Mouse (Mus musculus): ENCODE results near the gene Cramp1l. TPM values are rescaled to one million over a fixed set of nuclear protein-coding genes. Genes with fewer than 3 reads are reported as not detected.
A peak's percentile ranks its signal among the peaks of the same experiment; 100 is the strongest.
"Not testable (repeated sequence)": the region's sequence is repeated elsewhere in the genome, so short reads cannot be mapped to it uniquely, and the experiment has no call there.

Cramp1l gene
- total RNA-seq, 2 experiments from 2014 or later, result 25.2 to 30.7 TPM

- H3K27ac ChIP-seq, result 0 out of 2 replicates have a peak overlapping the region, but pooled peaks have one; percentile 28
- H3K4me3 ChIP-seq, result no peak overlapping the region
- no peak for TF ChIP-seq CTCF (conservative IDR thresholded peaks at IDR 0.05)
- DNase-seq (ENCODE audit: low spot score in 2 of 2), result peak in 1 of 2 experiments; percentile 30
Observed at GRCm38 (mm10) chr17:24943036-24943435, 72.6 kb downstream of the Cramp1l start.

GRCm38 (mm10) chr17:24942453-24942852 is 73.1 kb downstream of the Cramp1l start:
- peak; percentile 27 to 53 for DNase-seq (ENCODE audit: low spot score in 2 of 2)
- peak; percentile 83 for TF ChIP-seq CTCF (conservative IDR thresholded peaks at IDR 0.05)

GRCm38 (mm10) chr17:24937266-24937665 is 78.3 kb downstream of the Cramp1l start:
- DNase-seq (ENCODE audit: low spot score in 2 of 2), result no peak
- peak overlapping the region; percentile 92 for H3K27ac ChIP-seq
- peak overlapping the region; percentile 85 for H3K4me3 ChIP-seq
- TF ChIP-seq CTCF (conservative IDR thresholded peaks at IDR 0.05), result peak; percentile 58

More at GRCm38 (mm10) chr17:24942453-24942852, 73.1 kb downstream of the Cramp1l start:
- H3K27ac ChIP-seq, H3K4me3 ChIP-seq: not testable (repeated sequence)

- H3K4me3 ChIP-seq, result peak within 1 kb of the TSS; percentile 85
- H3K27ac ChIP-seq, result peak within 1 kb of the TSS; percentile 92
- peak; percentile 36 for TF ChIP-seq CTCF (conservative IDR thresholded peaks at IDR 0.05)
Observed at GRCm38 (mm10) chr17:24936259-24937237, 79.0 kb downstream of the Cramp1l start, which contains the start of gene Mapk8ip3. Gene Mapk8ip3 (minus strand): TSS chr17:24936977.

GRCm38 (mm10) chr17:24935666-24936065 is 79.9 kb downstream of the Cramp1l start:
- no peak for DNase-seq (ENCODE audit: low spot score in 2 of 2)
- H3K4me3 ChIP-seq, result peak overlapping the region; percentile 85
- peak overlapping the region; percentile 92 for H3K27ac ChIP-seq
- no peak for TF ChIP-seq CTCF (conservative IDR thresholded peaks at IDR 0.05)

More at GRCm38 (mm10) chr17:24936259-24937237, 79.0 kb downstream of the Cramp1l start, which contains the start of gene Mapk8ip3:
- DNase-seq (ENCODE audit: low spot score in 2 of 2), result peak; percentile 95 to 97

GRCm38 (mm10) chr17:24934926-24935325 is 80.7 kb downstream of the Cramp1l start:
- peak overlapping the region; percentile 85 for H3K4me3 ChIP-seq
- peak overlapping the region; percentile 9; the same call in 1 of the 2 replicates for H3K27ac ChIP-seq
- DNase-seq (ENCODE audit: low spot score in 2 of 2), result no peak
- no peak for TF ChIP-seq CTCF (conservative IDR thresholded peaks at IDR 0.05)

GRCm38 (mm10) chr17:24933163-24933562 is 82.4 kb downstream of the Cramp1l start:
- DNase-seq (ENCODE audit: low spot score in 2 of 2), result no peak
- Histone ChIP-seq H3K27ac (no peak overlapping the region), H3K4me3 (peak overlapping the region; percentile 1; the same call in 1 of the 2 replicates)
- no peak for TF ChIP-seq CTCF (conservative IDR thresholded peaks at IDR 0.05)

GRCm38 (mm10) chr17:24932431-24932830 is 83.2 kb downstream of the Cramp1l start:
- no peak overlapping the region for H3K27ac ChIP-seq
- no peak overlapping the region for H3K4me3 ChIP-seq
- no peak for DNase-seq (ENCODE audit: low spot score in 2 of 2)
- no peak for TF ChIP-seq CTCF (conservative IDR thresholded peaks at IDR 0.05)

GRCm38 (mm10) chr17:24929506-24929905 is 86.1 kb downstream of the Cramp1l start:
- Histone ChIP-seq H3K27ac (no peak overlapping the region), H3K4me3 (no peak overlapping the region)
- no peak for DNase-seq (ENCODE audit: low spot score in 2 of 2)
- TF ChIP-seq CTCF (conservative IDR thresholded peaks at IDR 0.05), result no peak

GRCm38 (mm10) chr17:24923246-24923645 is 92.3 kb downstream of the Cramp1l start:
- DNase-seq (ENCODE audit: low spot score in 2 of 2), result no peak
- Histone ChIP-seq H3K27ac (no peak overlapping the region), H3K4me3 (no peak overlapping the region)
- no peak for TF ChIP-seq CTCF (conservative IDR thresholded peaks at IDR 0.05)

GRCm38 (mm10) chr17:24913984-24914383 is 101.6 kb downstream of the Cramp1l start:
- H3K4me3 ChIP-seq, result no peak overlapping the region
- TF ChIP-seq CTCF (conservative IDR thresholded peaks at IDR 0.05), result no peak
- no peak overlapping the region for H3K27ac ChIP-seq
- no peak for DNase-seq (ENCODE audit: low spot score in 2 of 2)

Other genes with a start within 250 kb of the Cramp1l start
- gene Meiob, start 211.5 kb downstream of the Cramp1l start, total RNA-seq (2021), result not detected
- 100 to 1,000 TPM; 135 to 137 TPM for gene Hagh, start 175.6 kb downstream of the Cramp1l start, total RNA-seq (2021)
- gene Fahd1, start 165.4 kb downstream of the Cramp1l start, total RNA-seq (2021), result 10 to 100 TPM; 21.1 to 22.4 TPM
- under 1 TPM in 1 of 2 experiments, not detected in 1; 0.34 TPM for gene Igfals, start 149.8 kb downstream of the Cramp1l start, total RNA-seq (2021)
- gene Nubp2, start 129.4 kb downstream of the Cramp1l start, total RNA-seq (2021), result 10 to 100 TPM; 34.3 to 35.8 TPM
- 10 to 100 TPM; 43.6 to 45.0 TPM for gene Spsb3, start 129.1 kb downstream of the Cramp1l start, total RNA-seq (2021)
- gene Eme2, start 120.7 kb downstream of the Cramp1l start, total RNA-seq (2021), result 10 to 100 TPM; 66.9 to 72.7 TPM
- 10 to 100 TPM; 80.4 to 85.1 TPM for gene Mrps34, start 120.7 kb downstream of the Cramp1l start, total RNA-seq (2021)
- gene Nme3, start 119.3 kb downstream of the Cramp1l start, total RNA-seq (2021), result 10 to 100 TPM; 60.1 to 63.7 TPM
- 100 to 1,000 TPM; 409 to 411 TPM for gene Mapk8ip3, start 78.8 kb downstream of the Cramp1l start, total RNA-seq (2021)
- 1 to 10 TPM; 4.4 to 6.1 TPM for gene Jpt2, start 55.1 kb downstream of the Cramp1l start, total RNA-seq (2021)
- 10 to 100 TPM; 23.5 to 25.0 TPM for gene Ift140, start 297 bp upstream of the Cramp1l start, total RNA-seq (2021)
- gene Tmem204, start 67.8 kb upstream of the Cramp1l start, total RNA-seq (2021), result 1 to 10 TPM; 8.2 to 8.8 TPM
- gene Telo2, start 100.2 kb upstream of the Cramp1l start, total RNA-seq (2021), result 10 to 100 TPM; 36.9 to 42.8 TPM
- gene Ptx4, start 105.0 kb upstream of the Cramp1l start, total RNA-seq (2021), result 1 to 10 TPM; 2.6 to 2.8 TPM
- 10 to 100 TPM; 53.5 to 55.7 TPM for gene Clcn7, start 117.6 kb upstream of the Cramp1l start, total RNA-seq (2021)
- gene Ccdc154, start 146.7 kb upstream of the Cramp1l start, total RNA-seq (2021), result under 1 TPM in 1 of 2 experiments, not detected in 1; 0.28 TPM
- gene Gm38655, start 159.7 kb upstream of the Cramp1l start, total RNA-seq (2021), result not detected
- gene BC003965, start 168.8 kb upstream of the Cramp1l start, total RNA-seq (2021), result 10 to 100 TPM; 20.4 to 22.0 TPM
- gene Unkl, start 172.6 kb upstream of the Cramp1l start, total RNA-seq (2021), result 10 to 100 TPM; 36.4 to 40.6 TPM
- gene Gnptg, start 224.3 kb upstream of the Cramp1l start, total RNA-seq (2021), result 10 to 100 TPM; 73.7 to 77.4 TPM
- 10 to 100 TPM; 25.0 to 26.2 TPM for gene Tsr3, start 224.4 kb upstream of the Cramp1l start, total RNA-seq (2021)
- 10 to 100 TPM in 1 of 2 experiments, 1 to 10 TPM in 1; 9.9 to 10.5 TPM for gene Baiap3, start 240.6 kb upstream of the Cramp1l start, total RNA-seq (2021)

Data from layer of hippocampus, adult 2 months (tissue).